Mouse (Mus musculus): ENCODE data around the gene Vmn1r79. TPM values are rescaled to one million over a fixed set of nuclear protein-coding genes. Genes with fewer than 3 reads are reported as not detected.
"Not testable (repeated sequence)": the region's sequence is repeated elsewhere in the genome, so short reads cannot be mapped to it uniquely, and the experiment has no call there.

The Vmn1r79 gene
- not detected in 2 replicates for total RNA-seq (2017)

DNA sequence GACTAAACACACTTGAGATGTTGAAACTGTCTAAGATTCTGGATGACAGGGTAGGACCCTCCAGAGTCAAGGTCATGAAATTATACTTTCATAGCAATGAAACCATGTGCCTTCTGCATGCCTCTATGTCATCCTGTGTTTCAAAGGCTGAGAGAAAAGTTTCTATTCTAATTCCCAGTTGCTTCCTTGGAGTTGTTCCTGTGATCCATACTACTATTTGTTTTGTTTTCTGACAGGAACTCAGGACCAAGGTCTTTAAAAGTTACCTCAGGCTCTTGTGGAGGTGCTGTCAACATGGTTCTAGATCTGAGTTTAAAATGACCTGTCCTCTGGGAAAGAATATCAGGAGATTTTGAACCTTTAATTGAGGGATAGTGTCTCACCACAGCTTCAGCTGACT is at the start of gene Vmn1r79:
TSS of gene Vmn1r79 (plus strand) at position 301 of the 400 bp plus-strand sequence.
- ATAC-seq (replicated peaks in 1 of 2; ENCODE audit: insufficient read depth in 1 of 2, low FRiP score in 2 of 2, low TSS enrichment in 1 of 2, low read depth in 1 of 2, poor library complexity in 2 of 2, severe bottlenecking in 2 of 2) = not testable (repeated sequence)

- no peak for ATAC-seq (replicated peaks in 1 of 2; ENCODE audit: insufficient read depth in 1 of 2, low FRiP score in 2 of 2, low TSS enrichment in 1 of 2, low read depth in 1 of 2, poor library complexity in 2 of 2, severe bottlenecking in 2 of 2)
Measured at GRCm38 (mm10) chr7:12149957-12150356, 21.1 kb upstream of the Vmn1r79 start, which contains the start of gene Vmn1r78. Gene Vmn1r78, plus strand, starts transcription at chr7:12150257.

- not testable (repeated sequence) for ATAC-seq (replicated peaks in 1 of 2; ENCODE audit: insufficient read depth in 1 of 2, low FRiP score in 2 of 2, low TSS enrichment in 1 of 2, low read depth in 1 of 2, poor library complexity in 2 of 2, severe bottlenecking in 2 of 2)
Measured at GRCm38 (mm10) chr7:12156463-12156862, 14.6 kb upstream of the Vmn1r79 start.

GRCm38 (mm10) chr7:12172926-12173325 is 1.8 kb downstream of the Vmn1r79 start:
- ATAC-seq (replicated peaks in 1 of 2; ENCODE audit: insufficient read depth in 1 of 2, low FRiP score in 2 of 2, low TSS enrichment in 1 of 2, low read depth in 1 of 2, poor library complexity in 2 of 2, severe bottlenecking in 2 of 2) = not testable (repeated sequence)

DNA sequence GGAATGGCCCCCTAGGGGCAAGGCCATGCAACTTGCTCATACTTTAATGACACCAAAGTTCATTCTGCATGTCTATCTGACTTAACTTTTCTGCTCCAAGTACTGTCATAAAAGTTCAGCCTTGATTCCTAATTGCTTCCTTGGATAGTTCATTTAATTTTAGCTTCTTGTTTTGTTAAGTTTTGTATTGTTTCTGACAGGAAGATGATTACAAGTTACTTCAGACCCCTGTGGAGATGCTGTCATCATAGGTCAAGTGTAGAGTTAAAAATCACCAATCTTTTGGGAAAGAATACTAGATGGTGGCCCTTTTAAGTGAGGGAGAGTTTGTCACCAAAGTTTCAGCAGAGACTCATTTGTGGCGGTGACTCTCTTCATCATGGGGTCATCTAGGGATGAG is 17.9 kb downstream of the Vmn1r79 start, which contains the start of gene Vmn1r80:
TSS of gene Vmn1r80 (plus strand) at position 301 of the 400 bp plus-strand sequence.
- ATAC-seq (replicated peaks in 1 of 2; ENCODE audit: insufficient read depth in 1 of 2, low FRiP score in 2 of 2, low TSS enrichment in 1 of 2, low read depth in 1 of 2, poor library complexity in 2 of 2, severe bottlenecking in 2 of 2) = no peak

DNA sequence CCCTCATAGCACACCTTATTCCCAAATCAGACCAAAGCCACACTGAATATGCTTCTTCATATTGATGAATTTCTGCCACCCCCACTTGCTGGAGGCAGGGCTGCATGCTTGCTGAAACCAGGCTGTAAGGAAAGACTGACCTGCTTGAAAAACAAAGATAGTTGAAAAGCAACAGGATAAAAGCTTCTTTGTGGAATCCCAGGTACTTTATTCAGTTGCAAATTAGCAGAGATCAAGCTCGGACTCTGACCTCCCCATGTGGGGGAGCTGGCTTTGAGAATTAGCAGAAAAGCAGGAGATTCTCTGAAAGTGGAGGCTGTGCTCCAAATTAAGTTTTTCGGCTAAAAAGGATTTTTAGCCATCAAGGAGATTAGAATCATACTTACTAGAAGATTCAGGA is 33.1 kb downstream of the Vmn1r79 start:
- no peak for ATAC-seq (replicated peaks in 1 of 2; ENCODE audit: insufficient read depth in 1 of 2, low FRiP score in 2 of 2, low TSS enrichment in 1 of 2, low read depth in 1 of 2, poor library complexity in 2 of 2, severe bottlenecking in 2 of 2)

Other genes with a start within 250 kb of the Vmn1r79 start
- not detected in 2 replicates for gene Vmn1r76, start 233.1 kb upstream of the Vmn1r79 start, total RNA-seq (2017)
- gene Vmn1r77, start 134.5 kb upstream of the Vmn1r79 start, total RNA-seq (2017) = not detected in 2 replicates
- not detected in 2 replicates for gene Vmn1r78, start 21.0 kb upstream of the Vmn1r79 start, total RNA-seq (2017)
- gene Vmn1r80, start 18.0 kb downstream of the Vmn1r79 start, total RNA-seq (2017) = not detected in 2 replicates
- gene Vmn1r81, start 97.0 kb downstream of the Vmn1r79 start, total RNA-seq (2017) = not detected in 2 replicates
- gene Vmn1r82, start 129.2 kb downstream of the Vmn1r79 start, total RNA-seq (2017) = not detected in 2 replicates
- not detected in 2 replicates for gene Vmn1r83, start 158.2 kb downstream of the Vmn1r79 start, total RNA-seq (2017)
- gene Vmn1r84, start 198.0 kb downstream of the Vmn1r79 start, total RNA-seq (2017) = not detected in 2 replicates

All from hematopoietic stem cell, adult 5-6 weeks (primary cell).